Mouse (Mus musculus): ENCODE measurements around the gene Trim45. TPM values are rescaled to one million over a fixed set of nuclear protein-coding genes. Genes with fewer than 3 reads are reported as not detected.

Trim45 gene
- polyA plus RNA-seq, 1 experiment, result 8.1 TPM

GRCm38 (mm10) chr3:100906916-100907315 is 15.1 kb upstream of the Trim45 start:
- TF ChIP-seq CTCF (IDR thresholded peaks at IDR 0.05; ENCODE audit: extremely low read depth, insufficient read depth, low read length), result peak; percentile 26; the same call in 1 of the 2 replicates
- TF ChIP-seq POLR2A (IDR thresholded peaks at IDR 0.05; ENCODE audit: extremely low read depth, insufficient read depth, low read length), result no peak
- Histone ChIP-seq H3K4me1 (ENCODE audit: control insufficient read depth, insufficient read depth, low read length) (no peaks in the 10 kb centered on the region), H3K4me3 (ENCODE audit: insufficient read depth, low read length) (no peak overlapping the region), H3K27ac (ENCODE audit: insufficient read depth, low read length) (no peak overlapping the region)

GRCm38 (mm10) chr3:100908594-100908993 is 13.4 kb upstream of the Trim45 start:
- TF ChIP-seq POLR2A (IDR thresholded peaks at IDR 0.05; ENCODE audit: extremely low read depth, insufficient read depth, low read length), result no peak
- TF ChIP-seq CTCF (IDR thresholded peaks at IDR 0.05; ENCODE audit: extremely low read depth, insufficient read depth, low read length), result no peak
- Histone ChIP-seq H3K27ac (ENCODE audit: insufficient read depth, low read length) (no peak overlapping the region), H3K4me3 (ENCODE audit: insufficient read depth, low read length) (no peak overlapping the region), H3K4me1 (ENCODE audit: control insufficient read depth, insufficient read depth, low read length) (no peaks in the 10 kb centered on the region)

GRCm38 (mm10) chr3:100910621-100911020 is 11.4 kb upstream of the Trim45 start:
- TF ChIP-seq CTCF (IDR thresholded peaks at IDR 0.05; ENCODE audit: extremely low read depth, insufficient read depth, low read length), result no peak
- no peak for TF ChIP-seq POLR2A (IDR thresholded peaks at IDR 0.05; ENCODE audit: extremely low read depth, insufficient read depth, low read length)
- Histone ChIP-seq H3K4me3 (ENCODE audit: insufficient read depth, low read length) (no peak overlapping the region), H3K4me1 (ENCODE audit: control insufficient read depth, insufficient read depth, low read length) (no peaks in the 10 kb centered on the region), H3K27ac (ENCODE audit: insufficient read depth, low read length) (no peak overlapping the region)

- no peak overlapping the region for H3K4me3 ChIP-seq (ENCODE audit: insufficient read depth, low read length)
- no peak overlapping the region for H3K27ac ChIP-seq (ENCODE audit: insufficient read depth, low read length)
- TF ChIP-seq POLR2A (IDR thresholded peaks at IDR 0.05; ENCODE audit: extremely low read depth, insufficient read depth, low read length), result no peak
- no peak for TF ChIP-seq CTCF (IDR thresholded peaks at IDR 0.05; ENCODE audit: extremely low read depth, insufficient read depth, low read length)
- no peaks in the 10 kb centered on the region for H3K4me1 ChIP-seq (ENCODE audit: control insufficient read depth, insufficient read depth, low read length)
Measured at GRCm38 (mm10) chr3:100911026-100911425, 11.0 kb upstream of the Trim45 start.

GRCm38 (mm10) chr3:100911498-100912213 is 10.3 kb upstream of the Trim45 start:
- no peak overlapping the region for H3K4me3 ChIP-seq (ENCODE audit: insufficient read depth, low read length)
- TF ChIP-seq POLR2A (IDR thresholded peaks at IDR 0.05; ENCODE audit: extremely low read depth, insufficient read depth, low read length), result no peak
- TF ChIP-seq CTCF (IDR thresholded peaks at IDR 0.05; ENCODE audit: extremely low read depth, insufficient read depth, low read length), result no peak

GRCm38 (mm10) chr3:100916844-100917243 is 5.2 kb upstream of the Trim45 start:
- Histone ChIP-seq H3K27ac (ENCODE audit: insufficient read depth, low read length) (no peak overlapping the region), H3K4me3 (ENCODE audit: insufficient read depth, low read length) (no peak overlapping the region), H3K4me1 (ENCODE audit: control insufficient read depth, insufficient read depth, low read length) (no peaks in the 10 kb centered on the region)
- no peak for TF ChIP-seq POLR2A (IDR thresholded peaks at IDR 0.05; ENCODE audit: extremely low read depth, insufficient read depth, low read length)
- peak; percentile 40; the same call in 1 of the 2 replicates for TF ChIP-seq CTCF (IDR thresholded peaks at IDR 0.05; ENCODE audit: extremely low read depth, insufficient read depth, low read length)

More at GRCm38 (mm10) chr3:100911498-100912213, 10.3 kb upstream of the Trim45 start:
- H3K27ac ChIP-seq (ENCODE audit: insufficient read depth, low read length), result no peak overlapping the region
- H3K4me1 ChIP-seq (ENCODE audit: control insufficient read depth, insufficient read depth, low read length), result no peaks in the 10 kb centered on the region

GRCm38 (mm10) chr3:100920611-100921140 is 1.3 kb upstream of the Trim45 start:
- Histone ChIP-seq H3K4me3 (ENCODE audit: insufficient read depth, low read length) (no peak overlapping the region), H3K27ac (ENCODE audit: insufficient read depth, low read length) (no peak overlapping the region), H3K4me1 (ENCODE audit: control insufficient read depth, insufficient read depth, low read length) (peaks cover 3% of the 10 kb centered on the region)
- TF ChIP-seq CTCF (IDR thresholded peaks at IDR 0.05; ENCODE audit: extremely low read depth, insufficient read depth, low read length), result no peak
- no peak for TF ChIP-seq POLR2A (IDR thresholded peaks at IDR 0.05; ENCODE audit: extremely low read depth, insufficient read depth, low read length)

- no peak overlapping the region for H3K27ac ChIP-seq (ENCODE audit: insufficient read depth, low read length)
- H3K4me3 ChIP-seq (ENCODE audit: insufficient read depth, low read length), result peak overlapping the region; percentile 42
- TF ChIP-seq CTCF (IDR thresholded peaks at IDR 0.05; ENCODE audit: extremely low read depth, insufficient read depth, low read length) (no peak), POLR2A (IDR thresholded peaks at IDR 0.05; ENCODE audit: extremely low read depth, insufficient read depth, low read length) (no peak)
- H3K4me1 ChIP-seq (ENCODE audit: control insufficient read depth, insufficient read depth, low read length), result peaks cover 3% of the 10 kb centered on the region
Measured at GRCm38 (mm10) chr3:100922506-100923375, 739 bp downstream of the Trim45 start.

GRCm38 (mm10) chr3:100924065-100924732 is 2.2 kb downstream of the Trim45 start:
- Histone ChIP-seq H3K4me1 (ENCODE audit: control insufficient read depth, insufficient read depth, low read length) (peaks cover 3% of the 10 kb centered on the region), H3K4me3 (ENCODE audit: insufficient read depth, low read length) (no peak overlapping the region), H3K27ac (ENCODE audit: insufficient read depth, low read length) (no peak overlapping the region)
- TF ChIP-seq CTCF (IDR thresholded peaks at IDR 0.05; ENCODE audit: extremely low read depth, insufficient read depth, low read length) (no peak), POLR2A (IDR thresholded peaks at IDR 0.05; ENCODE audit: extremely low read depth, insufficient read depth, low read length) (no peak)

Measured in cortical plate, adult 2 months (tissue).